Mouse (Mus musculus): ENCODE measurements around the gene Cntn1. TPM values are rescaled to one million over a fixed set of nuclear protein-coding genes. Genes with fewer than 3 reads are reported as not detected.

Cntn1 gene
- polyA plus RNA-seq, 1 experiment from 2014 or later = 0.46 TPM

DNA sequence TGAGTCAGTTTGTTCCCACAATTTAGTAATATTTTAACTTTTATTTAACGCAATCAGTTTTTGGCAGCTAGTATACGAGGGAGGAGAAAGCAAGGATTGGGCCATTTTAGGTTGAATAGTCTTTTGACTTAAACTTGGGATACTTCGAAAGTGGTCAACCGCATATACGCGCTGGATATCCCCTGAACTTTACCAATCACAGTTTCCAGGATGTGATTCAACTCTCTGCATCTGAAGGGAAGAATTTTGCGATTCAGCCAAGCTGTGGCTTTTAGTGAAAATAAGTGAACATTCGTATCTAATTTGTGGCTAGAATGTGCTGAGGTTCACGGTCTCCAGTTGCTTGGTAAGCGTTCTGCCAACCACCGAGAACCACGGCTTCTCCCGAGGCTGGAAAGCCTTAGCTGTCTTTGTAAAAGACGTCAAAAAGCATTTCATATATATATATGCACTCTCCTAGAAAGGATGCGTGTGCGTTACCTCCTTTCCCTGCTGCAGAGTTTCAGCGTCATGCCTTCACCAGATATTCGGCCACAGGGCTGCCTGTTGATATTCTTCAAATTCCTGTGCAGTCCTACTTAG, 217.9 kb downstream of the Cntn1 start:
- no peak for ATAC-seq (ENCODE audit: insufficient number of reproducible peaks, low FRiP score)
- Histone ChIP-seq H3K4me3 (no peak overlapping the region), H3K4me2 (no peak overlapping the region), H3K36me3 (no peaks in the 10 kb centered on the region), H3K9ac (no peak overlapping the region), H3K27ac (ENCODE audit: poor library complexity, severe bottlenecking) (no peak overlapping the region), H3K9me3 (replicated peaks) (no peaks in the 10 kb centered on the region), H3K4me1 (replicated peaks) (no peaks in the 10 kb centered on the region), H3K27me3 (replicated peaks) (no peaks in the 10 kb centered on the region)
- 82% methylated on average over 18 of the region's 18 CpGs for WGBS

DNA sequence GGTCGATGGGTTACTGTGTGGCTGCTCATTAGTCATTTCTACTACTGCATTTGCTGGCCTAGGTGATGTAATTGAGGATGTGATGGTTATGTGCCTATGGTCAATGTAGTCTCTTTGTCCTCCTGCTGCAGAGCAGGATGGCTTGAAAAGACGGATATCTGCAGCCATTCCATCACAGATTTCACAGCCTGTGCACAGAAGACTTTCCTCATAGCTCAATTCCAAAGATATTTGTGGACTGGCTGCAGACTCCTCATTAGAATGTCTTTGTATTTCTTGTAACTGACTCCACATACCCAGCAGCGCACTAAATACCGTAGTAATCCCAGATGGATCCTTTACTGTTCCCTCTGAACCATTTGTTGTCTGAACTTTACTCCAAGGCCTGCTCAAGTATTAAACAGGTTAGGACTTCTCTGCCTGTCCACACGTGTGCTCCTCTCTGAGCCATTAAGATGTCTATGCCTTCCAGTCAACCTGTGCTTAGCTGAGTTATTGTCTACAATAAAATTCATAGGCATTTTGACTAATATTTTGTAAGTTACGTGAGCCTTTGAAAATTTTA, 220.9 kb downstream of the Cntn1 start:
- no peak for ATAC-seq (ENCODE audit: insufficient number of reproducible peaks, low FRiP score)
- no peak overlapping the region for H3K27ac ChIP-seq (ENCODE audit: poor library complexity, severe bottlenecking)
- H3K4me3 ChIP-seq = no peak overlapping the region
- H3K9ac ChIP-seq = no peak overlapping the region
- H3K4me1 ChIP-seq (replicated peaks) = peaks cover 2% of the 10 kb centered on the region; the same call in 1 of the 2 replicates
- H3K36me3 ChIP-seq = no peaks in the 10 kb centered on the region
- whole genome bisulfite sequencing = 78% methylated on average over 6 of the region's 6 CpGs
- no peaks in the 10 kb centered on the region for H3K27me3 ChIP-seq (replicated peaks)
- no peak overlapping the region for H3K4me2 ChIP-seq
- H3K9me3 ChIP-seq (replicated peaks) = no peaks in the 10 kb centered on the region

DNA sequence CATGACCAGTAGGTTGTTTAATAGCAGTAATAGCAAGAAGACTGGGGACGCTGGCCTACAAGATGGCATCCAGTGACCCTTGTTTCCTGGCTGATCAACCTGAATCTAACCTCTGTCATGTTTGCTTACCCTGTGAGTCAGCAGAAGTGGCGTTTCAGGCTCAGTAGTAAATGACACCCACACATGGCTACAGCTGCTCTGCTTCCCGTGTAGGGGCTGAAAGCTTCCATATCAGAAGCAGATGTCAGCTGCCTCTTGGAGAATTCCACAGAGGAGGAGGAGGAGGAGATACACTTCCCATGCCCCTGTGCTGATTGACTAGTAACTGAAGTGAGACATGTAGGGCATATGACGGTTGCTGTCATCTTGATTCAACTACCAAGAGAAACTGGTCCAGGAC, 225.9 kb downstream of the Cntn1 start:
- Histone ChIP-seq H3K36me3 (no peaks in the 10 kb centered on the region), H3K27me3 (replicated peaks) (no peaks in the 10 kb centered on the region), H3K9me3 (replicated peaks) (no peaks in the 10 kb centered on the region), H3K4me3 (no peak overlapping the region), H3K9ac (no peak overlapping the region), H3K27ac (ENCODE audit: poor library complexity, severe bottlenecking) (no peak overlapping the region), H3K4me1 (replicated peaks) (peaks cover 3% of the 10 kb centered on the region; the same call in 1 of the 2 replicates), H3K4me2 (no peak overlapping the region)
- ATAC-seq (ENCODE audit: insufficient number of reproducible peaks, low FRiP score) = no peak; the same call in 1 of the 2 replicates
- WGBS = 22% methylated on average over 4 of the region's 4 CpGs

DNA sequence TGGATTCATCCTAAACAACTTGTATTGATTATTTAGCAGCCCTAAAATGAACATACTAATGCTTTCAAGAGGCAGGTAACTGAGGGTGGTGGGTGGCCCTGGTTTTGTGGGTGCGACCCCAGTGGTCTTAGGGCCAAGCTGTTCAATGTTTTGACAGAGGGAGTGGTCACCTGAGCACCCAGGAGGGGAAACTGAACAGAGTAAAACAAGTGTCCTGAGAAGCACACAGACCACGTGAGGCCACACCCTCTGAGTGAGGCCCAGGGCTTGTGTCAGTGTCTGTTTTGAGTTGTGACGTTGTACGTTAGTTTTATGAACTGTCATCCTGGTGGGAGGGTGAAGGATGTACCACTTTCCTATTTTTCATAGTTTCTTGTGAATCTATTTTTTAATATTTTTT, 227.0 kb downstream of the Cntn1 start:
- Histone ChIP-seq H3K27me3 (replicated peaks) (no peaks in the 10 kb centered on the region), H3K4me3 (no peak overlapping the region), H3K9me3 (replicated peaks) (no peaks in the 10 kb centered on the region), H3K4me2 (no peak overlapping the region), H3K9ac (no peak overlapping the region), H3K36me3 (no peaks in the 10 kb centered on the region), H3K27ac (ENCODE audit: poor library complexity, severe bottlenecking) (no peak overlapping the region), H3K4me1 (replicated peaks) (peaks cover 3% of the 10 kb centered on the region; the same call in 1 of the 2 replicates)
- peak; percentile 53; the same call in 1 of the 2 replicates for ATAC-seq (ENCODE audit: insufficient number of reproducible peaks, low FRiP score)
- 76% methylated on average over 4 of the region's 4 CpGs for WGBS

DNA sequence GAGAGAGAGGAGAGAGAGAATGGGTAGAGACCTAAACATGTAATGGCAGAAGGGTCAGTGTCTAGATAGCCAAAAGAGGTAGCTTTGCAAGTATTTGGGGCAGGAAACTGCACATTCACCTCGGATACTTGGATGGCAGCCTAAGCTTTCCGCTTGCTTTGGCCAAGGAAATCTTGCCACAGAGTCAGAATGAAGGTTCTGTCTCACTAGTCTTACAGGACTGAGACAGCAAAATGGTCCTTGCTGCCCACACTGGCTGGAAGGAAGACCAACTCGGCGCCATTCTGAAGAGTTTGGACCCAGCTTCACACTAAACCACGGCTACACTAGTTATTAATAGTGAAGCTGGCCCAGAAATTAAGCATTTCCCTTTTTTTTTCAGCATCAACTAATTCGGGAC, 230.0 kb downstream of the Cntn1 start:
- Histone ChIP-seq H3K36me3 (no peaks in the 10 kb centered on the region), H3K9ac (no peak overlapping the region), H3K4me2 (no peak overlapping the region), H3K27me3 (replicated peaks) (no peaks in the 10 kb centered on the region), H3K4me1 (replicated peaks) (peaks cover 3% of the 10 kb centered on the region; the same call in 1 of the 2 replicates), H3K27ac (ENCODE audit: poor library complexity, severe bottlenecking) (no peak overlapping the region), H3K4me3 (no peak overlapping the region), H3K9me3 (replicated peaks) (no peaks in the 10 kb centered on the region)
- WGBS = 74% methylated on average over 6 of the region's 6 CpGs
- no peak for ATAC-seq (ENCODE audit: insufficient number of reproducible peaks, low FRiP score)

DNA sequence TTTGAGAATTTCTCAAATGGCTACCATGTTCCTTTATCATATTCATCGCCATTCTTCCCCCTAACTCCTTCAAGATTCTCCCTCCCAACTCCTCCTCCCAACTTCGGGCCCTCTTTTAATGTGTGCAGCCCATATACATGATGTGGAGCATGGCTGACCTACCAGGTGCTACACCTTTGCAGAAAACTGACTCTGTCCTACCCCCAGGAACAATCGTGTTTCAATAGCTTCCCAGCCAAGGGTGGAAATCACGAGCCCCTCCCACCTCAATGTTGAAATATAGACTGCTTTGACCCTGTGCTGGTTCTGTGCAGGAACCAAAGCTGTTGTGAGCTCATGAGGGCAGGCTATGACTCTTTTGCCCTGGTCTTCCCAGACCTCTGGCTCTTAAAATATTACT, 236.7 kb downstream of the Cntn1 start:
- H3K4me3 ChIP-seq = no peak overlapping the region
- H3K27me3 ChIP-seq (replicated peaks) = no peaks in the 10 kb centered on the region
- no peaks in the 10 kb centered on the region for H3K4me1 ChIP-seq (replicated peaks)
- no peak overlapping the region for H3K9ac ChIP-seq
- H3K4me2 ChIP-seq = no peak overlapping the region
- 78% methylated on average over 4 of the region's 4 CpGs for WGBS
- H3K27ac ChIP-seq (ENCODE audit: poor library complexity, severe bottlenecking) = no peak overlapping the region
- no peaks in the 10 kb centered on the region for H3K9me3 ChIP-seq (replicated peaks)
- no peak for ATAC-seq (ENCODE audit: insufficient number of reproducible peaks, low FRiP score)
- H3K36me3 ChIP-seq = no peaks in the 10 kb centered on the region

DNA sequence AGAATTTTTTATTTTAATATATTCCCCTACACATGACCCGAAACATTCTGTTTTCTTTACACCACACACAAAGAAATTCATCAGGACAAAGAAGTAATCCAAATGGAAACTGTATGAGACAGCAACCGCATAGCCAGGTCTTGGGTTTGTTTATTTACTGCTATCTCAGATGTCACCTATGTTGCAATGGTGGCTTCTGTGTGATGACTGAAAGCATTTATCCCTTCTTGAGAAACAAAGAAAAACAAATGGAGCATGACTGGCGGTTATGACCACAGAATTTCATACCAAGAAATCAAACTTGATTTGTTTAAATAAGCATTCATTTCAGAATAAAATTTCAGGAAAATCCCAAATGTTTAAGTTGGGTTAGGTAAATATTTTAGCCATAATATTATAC, 245.5 kb downstream of the Cntn1 start:
- Histone ChIP-seq H3K36me3 (no peaks in the 10 kb centered on the region), H3K9ac (no peak overlapping the region), H3K27me3 (replicated peaks) (no peaks in the 10 kb centered on the region), H3K9me3 (replicated peaks) (no peaks in the 10 kb centered on the region), H3K4me2 (no peak overlapping the region), H3K27ac (ENCODE audit: poor library complexity, severe bottlenecking) (no peak overlapping the region), H3K4me3 (no peak overlapping the region), H3K4me1 (replicated peaks) (no peaks in the 10 kb centered on the region)
- WGBS = 80% methylated on average over 3 of the region's 3 CpGs
- ATAC-seq (ENCODE audit: insufficient number of reproducible peaks, low FRiP score) = no peak

DNA sequence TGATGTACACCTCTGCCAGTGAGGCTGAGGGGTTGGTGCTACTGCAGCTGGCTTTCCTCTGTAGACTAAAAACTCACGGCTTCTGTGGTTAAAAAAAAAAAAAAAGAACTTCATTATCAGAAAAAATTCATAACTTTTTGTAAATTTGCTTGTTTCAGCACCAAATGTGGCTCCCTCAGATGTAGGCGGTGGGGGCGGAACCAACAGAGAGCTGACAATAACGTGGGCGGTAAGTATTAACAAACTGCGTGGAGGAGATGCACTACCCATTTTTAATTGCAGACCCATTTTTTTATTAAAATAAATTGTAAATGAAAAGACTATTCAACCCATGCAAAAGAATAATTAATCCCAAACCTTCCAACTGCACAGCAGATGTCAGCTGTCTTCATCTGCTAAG, 251.8 kb downstream of the Cntn1 start:
- Histone ChIP-seq H3K27ac (ENCODE audit: poor library complexity, severe bottlenecking) (no peak overlapping the region), H3K4me2 (no peak overlapping the region), H3K4me3 (no peak overlapping the region), H3K36me3 (no peaks in the 10 kb centered on the region), H3K4me1 (replicated peaks) (no peaks in the 10 kb centered on the region), H3K9me3 (replicated peaks) (no peaks in the 10 kb centered on the region), H3K9ac (no peak overlapping the region), H3K27me3 (replicated peaks) (no peaks in the 10 kb centered on the region)
- 83% methylated on average over 6 of the region's 6 CpGs for WGBS
- no peak for ATAC-seq (ENCODE audit: insufficient number of reproducible peaks, low FRiP score)

DNA sequence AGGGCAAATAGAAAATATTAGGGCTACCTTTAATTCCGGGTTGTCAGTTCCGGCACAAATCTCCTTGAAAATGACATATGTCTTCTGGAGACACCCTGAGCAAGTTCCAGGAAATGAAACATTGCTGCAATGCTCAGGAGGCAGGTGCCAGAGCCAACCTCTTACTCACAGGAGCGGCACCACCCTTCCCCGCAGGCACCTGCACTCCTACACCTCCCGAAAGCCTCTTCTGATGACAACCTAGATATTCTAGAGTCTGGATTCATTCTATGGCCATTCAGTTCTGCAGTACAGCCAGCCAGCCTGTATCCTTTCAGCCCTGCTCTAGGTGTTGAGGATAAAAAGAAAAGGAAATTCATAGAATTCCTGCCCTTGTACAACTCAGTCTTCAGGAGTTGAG, 253.3 kb downstream of the Cntn1 start:
- Histone ChIP-seq H3K27ac (ENCODE audit: poor library complexity, severe bottlenecking) (no peak overlapping the region), H3K4me2 (no peak overlapping the region), H3K36me3 (no peaks in the 10 kb centered on the region), H3K27me3 (replicated peaks) (no peaks in the 10 kb centered on the region), H3K4me1 (replicated peaks) (no peaks in the 10 kb centered on the region), H3K9me3 (replicated peaks) (no peaks in the 10 kb centered on the region), H3K9ac (no peak overlapping the region), H3K4me3 (no peak overlapping the region)
- ATAC-seq (ENCODE audit: insufficient number of reproducible peaks, low FRiP score) = no peak
- 68% methylated on average over 5 of the region's 5 CpGs for WGBS

DNA sequence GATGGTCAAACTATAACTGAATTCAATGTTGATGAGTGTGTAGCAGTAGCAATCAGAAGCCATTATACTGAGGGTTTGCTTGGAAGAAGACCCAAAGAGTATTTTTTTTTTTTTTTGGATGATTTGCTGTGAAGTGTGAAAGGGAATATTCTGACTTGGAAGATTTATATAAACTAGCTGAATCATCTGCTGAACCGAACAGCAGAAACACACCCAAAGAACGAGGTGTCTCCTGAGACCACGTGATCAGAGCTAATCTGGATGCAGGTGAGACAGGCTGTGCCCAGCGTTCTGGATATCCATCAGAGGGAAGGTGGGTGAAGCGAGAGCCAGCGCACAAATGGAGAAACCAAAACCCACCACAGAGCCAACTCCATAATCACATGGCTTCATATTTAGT, 271.0 kb downstream of the Cntn1 start:
- H3K9me3 ChIP-seq (replicated peaks) = no peaks in the 10 kb centered on the region
- H3K9ac ChIP-seq = no peak overlapping the region
- no peak overlapping the region for H3K27ac ChIP-seq (ENCODE audit: poor library complexity, severe bottlenecking)
- ATAC-seq (ENCODE audit: insufficient number of reproducible peaks, low FRiP score) = no peak
- 80% methylated on average over 6 of the region's 6 CpGs for WGBS
- H3K4me2 ChIP-seq = no peak overlapping the region
- H3K27me3 ChIP-seq (replicated peaks) = no peaks in the 10 kb centered on the region
- no peak overlapping the region for H3K4me3 ChIP-seq
- H3K4me1 ChIP-seq (replicated peaks) = 0 out of 2 replicates have a peak, but pooled peaks cover 4% of the 10 kb centered on the region
- no peaks in the 10 kb centered on the region for H3K36me3 ChIP-seq

DNA sequence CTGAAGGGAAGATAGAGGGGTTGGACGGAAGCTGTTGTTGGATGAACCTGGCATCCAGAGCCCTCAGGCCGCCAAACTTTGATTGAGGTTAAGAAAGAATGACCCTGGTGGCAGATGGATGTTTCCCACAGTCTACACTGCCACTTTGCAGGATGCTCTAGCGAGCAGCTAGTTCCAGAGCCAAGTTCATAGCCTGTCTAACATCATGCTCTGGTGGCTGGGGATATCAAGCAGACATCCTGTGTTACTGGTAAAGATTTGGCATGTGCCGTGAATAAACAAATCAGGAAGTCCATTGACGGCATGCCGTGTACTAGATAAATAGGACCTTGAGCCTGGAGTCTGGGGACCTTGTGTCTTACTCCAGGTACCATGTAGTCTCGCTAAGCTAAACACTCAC, 276.1 kb downstream of the Cntn1 start:
- ATAC-seq (ENCODE audit: insufficient number of reproducible peaks, low FRiP score) = 0 out of 2 replicates have a peak, but pooled peaks have one; percentile 42
- H3K27ac ChIP-seq (ENCODE audit: poor library complexity, severe bottlenecking) = no peak overlapping the region
- H3K4me2 ChIP-seq = no peak overlapping the region
- no peak overlapping the region for H3K9ac ChIP-seq
- H3K36me3 ChIP-seq = no peaks in the 10 kb centered on the region
- no peaks in the 10 kb centered on the region for H3K4me1 ChIP-seq (replicated peaks)
- no peaks in the 10 kb centered on the region for H3K27me3 ChIP-seq (replicated peaks)
- no peaks in the 10 kb centered on the region for H3K9me3 ChIP-seq (replicated peaks)
- 52% methylated on average over 7 of the region's 7 CpGs for WGBS
- no peak overlapping the region for H3K4me3 ChIP-seq

DNA sequence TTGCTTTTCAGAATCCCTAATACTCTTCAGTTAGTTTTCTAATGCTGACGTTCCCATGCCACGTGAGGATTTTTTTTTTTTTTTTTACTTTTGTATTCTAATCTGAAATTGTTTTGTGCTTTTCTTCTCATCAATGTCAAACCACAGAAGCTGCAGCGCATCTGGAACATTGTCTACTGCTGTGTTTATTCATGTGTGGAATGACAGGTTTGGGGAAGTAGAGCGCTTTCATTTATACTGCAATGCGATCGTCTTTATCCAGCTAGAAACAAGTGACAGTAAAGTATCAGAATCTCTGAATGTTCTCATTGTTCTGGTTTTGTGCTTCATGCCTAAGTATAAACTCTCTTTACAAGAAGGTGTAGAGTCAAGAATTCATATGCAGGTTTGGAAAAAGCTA, 289.3 kb downstream of the Cntn1 start:
- ATAC-seq (ENCODE audit: insufficient number of reproducible peaks, low FRiP score) = no peak
- H3K4me1 ChIP-seq (replicated peaks) = no peaks in the 10 kb centered on the region
- H3K4me2 ChIP-seq = no peak overlapping the region
- H3K27me3 ChIP-seq (replicated peaks) = no peaks in the 10 kb centered on the region
- H3K27ac ChIP-seq (ENCODE audit: poor library complexity, severe bottlenecking) = no peak overlapping the region
- H3K9me3 ChIP-seq (replicated peaks) = no peaks in the 10 kb centered on the region
- no peak overlapping the region for H3K4me3 ChIP-seq
- no peak overlapping the region for H3K9ac ChIP-seq
- H3K36me3 ChIP-seq = no peaks in the 10 kb centered on the region
- 87% methylated on average over 6 of the region's 6 CpGs for WGBS

All from heart, embryonic 12.5 days (tissue).